In the genomic region with DNA sequence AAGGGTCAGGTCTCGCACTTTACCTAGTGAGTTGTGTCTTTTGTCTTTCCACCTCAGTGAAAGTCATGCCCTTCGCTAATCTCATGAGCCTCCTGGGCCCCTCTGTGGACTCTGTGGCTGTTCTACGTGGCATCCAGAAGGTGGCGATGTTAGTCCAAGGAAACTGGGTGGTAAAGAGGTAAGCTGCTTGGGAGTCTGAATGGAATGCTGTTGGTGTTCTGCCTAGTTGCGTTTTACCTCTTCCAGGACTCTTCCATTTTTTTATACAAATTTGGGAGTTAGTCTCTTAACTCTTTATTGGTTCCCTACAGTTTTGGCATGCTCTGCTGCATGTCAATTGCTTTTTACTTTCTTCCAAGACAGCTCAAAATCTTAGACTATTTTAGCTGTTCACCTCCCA, we compare ENCODE assay signal across 8 mouse cellular contexts. TPM values are rescaled to one million over a fixed set of nuclear protein-coding genes. Genes with fewer than 3 reads are reported as not detected.
DNase-seq lines count a peak whose midpoint lies in the region; ATAC-seq and TF ChIP-seq lines count a peak whose summit lies in the region.

No protein-coding gene starts in this region.

- H3K9ac ChIP-seq in forebrain, embryonic 14.5 days (ENCODE audit: low read length) = no peak overlapping the region
- no peak overlapping the region for H3K9ac ChIP-seq in kidney, embryonic 16.5 days (replicated peaks; ENCODE audit: low read length)
- no peak overlapping the region for H3K9ac ChIP-seq in lung, postnatal 0 days (replicated peaks; ENCODE audit: low read depth)

- DNase-seq in frontal cortex, postnatal 14 days (ENCODE audit: low spot score in 2 of 2) = no peak
- peak; percentile 64 to 68 for DNase-seq in B cell, adult 2 months
- DNase-seq in adrenal gland, postnatal 10 days = peak; percentile 71
- peak; percentile 77 for DNase-seq in forebrain, embryonic 14.5 days (ENCODE audit: low spot score)
- DNase-seq in lung, postnatal 0 days (ENCODE audit: low spot score) = peak; percentile 81
- DNase-seq in spleen, postnatal 10 days (ENCODE audit: low spot score in 2 of 2) = peak; percentile 49 to 70

- no peak overlapping the region for H3K4me3 ChIP-seq in forebrain, embryonic 14.5 days (ENCODE audit: low read depth, low read length)
- no peak overlapping the region for H3K4me3 ChIP-seq in kidney, embryonic 16.5 days (ENCODE audit: low read length)
- no peak overlapping the region for H3K4me3 ChIP-seq in lung, postnatal 0 days (ENCODE audit: low read depth, low read length)

- no peak overlapping the region for H3K4me2 ChIP-seq in forebrain, embryonic 14.5 days (ENCODE audit: low read length)
- no peak overlapping the region for H3K4me2 ChIP-seq in kidney, embryonic 16.5 days (replicated peaks; ENCODE audit: low read depth, low read length)
- no peak overlapping the region for H3K4me2 ChIP-seq in lung, postnatal 0 days (replicated peaks; ENCODE audit: low read depth, low read length)

- no peak for TF ChIP-seq EP300 in lung, postnatal 0 days (IDR thresholded peaks at IDR 0.05)

- ATAC-seq in frontal cortex, adult (ENCODE audit: low TSS enrichment) = peak; percentile 77
- ATAC-seq in forebrain, embryonic 14.5 days = peak; percentile 68; the same call in 1 of the 2 replicates
- ATAC-seq in kidney, embryonic 16.5 days (ENCODE audit: low FRiP score, low TSS enrichment) = peak; percentile 62; the same call in 1 of the 2 replicates
- ATAC-seq in lung, postnatal 0 days = peak; percentile 67

- peak; percentile 93 for TF ChIP-seq CTCF in lung, postnatal 0 days (IDR thresholded peaks at IDR 0.05)

- peaks cover 91% of the 10 kb centered on the region for H3K36me3 ChIP-seq in forebrain, embryonic 14.5 days (ENCODE audit: control insufficient read depth, insufficient read depth, low read length)
- peaks cover 79% of the 10 kb centered on the region for H3K36me3 ChIP-seq in kidney, embryonic 16.5 days (ENCODE audit: insufficient read depth, low read length)
- H3K36me3 ChIP-seq in lung, postnatal 0 days (ENCODE audit: insufficient read depth, low read length) = peaks cover 16% of the 10 kb centered on the region

- no peak overlapping the region for H3K27ac ChIP-seq in forebrain, embryonic 14.5 days (ENCODE audit: low read depth, low read length)
- H3K27ac ChIP-seq in kidney, embryonic 16.5 days (ENCODE audit: low read length) = no peak overlapping the region
- no peak overlapping the region for H3K27ac ChIP-seq in lung, postnatal 0 days (ENCODE audit: low read length)

- WGBS in forebrain, embryonic 14.5 days = 29% methylated on average over 5 of the region's 5 CpGs
- WGBS in kidney, embryonic 16.5 days = 26% methylated on average over 5 of the region's 5 CpGs
- 30% methylated on average over 5 of the region's 5 CpGs for WGBS in lung, postnatal 0 days

- no peaks in the 10 kb centered on the region for H3K9me3 ChIP-seq in forebrain, embryonic 14.5 days (replicated peaks; ENCODE audit: control insufficient read depth, low read length)
- H3K9me3 ChIP-seq in kidney, embryonic 16.5 days (ENCODE audit: low read length) = no peaks in the 10 kb centered on the region
- H3K9me3 ChIP-seq in lung, postnatal 0 days (ENCODE audit: low read length) = no peaks in the 10 kb centered on the region

- H3K27me3 ChIP-seq in forebrain, embryonic 14.5 days (replicated peaks; ENCODE audit: control insufficient read depth, insufficient read depth, low read length) = no peaks in the 10 kb centered on the region
- no peaks in the 10 kb centered on the region for H3K27me3 ChIP-seq in kidney, embryonic 16.5 days (ENCODE audit: insufficient read depth, low read length)
- H3K27me3 ChIP-seq in lung, postnatal 0 days (replicated peaks; ENCODE audit: insufficient read depth, low read length) = no peaks in the 10 kb centered on the region

- no peaks in the 10 kb centered on the region for H3K4me1 ChIP-seq in forebrain, embryonic 14.5 days (ENCODE audit: control insufficient read depth, insufficient read depth, low read length)
- H3K4me1 ChIP-seq in kidney, embryonic 16.5 days (ENCODE audit: insufficient read depth, low read length) = no peaks in the 10 kb centered on the region
- H3K4me1 ChIP-seq in lung, postnatal 0 days (ENCODE audit: insufficient read depth, low read depth, low read length) = no peaks in the 10 kb centered on the region

RNA-seq across cellular contexts. Expression of a gene that starts 17.2 kb away (rescaled TPM):
- total RNA-seq in adrenal gland, postnatal 10 days (2021) = 10 to 100 TPM; 22.5 to 23.8 TPM
- 22.7 and 23.2 TPM in 2 replicates for polyA plus RNA-seq in forebrain, embryonic 14.5 days (2014; fragmentation: Nextera tagmentation; extraction: Ambion mirVana)
- polyA plus RNA-seq in kidney, embryonic 16.5 days (2015; fragmentation: Nextera tagmentation; extraction: Ambion mirVana) = 45.6 and 46.4 TPM in 2 replicates
- polyA plus RNA-seq in lung, postnatal 0 days (2015; fragmentation: Nextera tagmentation; extraction: Ambion mirVana) = 14.4 and 14.6 TPM in 2 replicates

RNA-seq across cellular contexts. Expression of a gene that starts 47.4 kb away (rescaled TPM):
- total RNA-seq in adrenal gland, postnatal 10 days (2021) = 10 to 100 TPM; 12.2 to 13.7 TPM
- polyA plus RNA-seq in forebrain, embryonic 14.5 days (2014; fragmentation: Nextera tagmentation; extraction: Ambion mirVana) = 11.3 and 11.9 TPM in 2 replicates
- 10.4 and 11.1 TPM in 2 replicates for polyA plus RNA-seq in kidney, embryonic 16.5 days (2015; fragmentation: Nextera tagmentation; extraction: Ambion mirVana)
- 8.4 and 8.9 TPM in 2 replicates for polyA plus RNA-seq in lung, postnatal 0 days (2015; fragmentation: Nextera tagmentation; extraction: Ambion mirVana)

RNA-seq across cellular contexts. Expression of a gene that starts 47.6 kb away (rescaled TPM):
- under 1 TPM in 1 of 2 experiments, not detected in 1; 0.15 TPM for total RNA-seq in adrenal gland, postnatal 10 days (2021)
- 0.10 and 0.57 TPM in 2 replicates for polyA plus RNA-seq in forebrain, embryonic 14.5 days (2014; fragmentation: Nextera tagmentation; extraction: Ambion mirVana)
- 0.24 TPM in 1 of 2 replicates, not detected in the other for polyA plus RNA-seq in kidney, embryonic 16.5 days (2015; fragmentation: Nextera tagmentation; extraction: Ambion mirVana)
- 0.11 and 0.40 TPM in 2 replicates for polyA plus RNA-seq in lung, postnatal 0 days (2015; fragmentation: Nextera tagmentation; extraction: Ambion mirVana)

Comparison
In these comparisons a context has a peak if more than half of its experiments do, and no peak if none do; other contexts are left out.
1. DNase-seq: peak in B cell, adult 2 months (2 of 2), adrenal gland, postnatal 10 days (single experiment), forebrain, embryonic 14.5 days (single experiment), lung, postnatal 0 days (single experiment) and spleen, postnatal 10 days (2 of 2); none in frontal cortex, postnatal 14 days (0 of 2).
2. Peak in every context shown above with its lines, with median percentiles within 50 percentile points of each other: ATAC-seq.